Mouse (Mus musculus) heart, adult 2 months (tissue): ENCODE results near the gene Sec61a2.

Source experiments
- CTCF ChIP-seq: fragments of 200-600 bp; IDR thresholded peaks from 2 replicates; pipeline ENCODE4 v1.8.1; 2022; ENCODE audit warnings: antibody characterized with exemption, mild to moderate bottlenecking, moderate library complexity
- EP300 ChIP-seq: fragments of 200-500 bp; IDR thresholded peaks from 2 replicates; pipeline ENCODE4 v1.6.1; 2011; ENCODE audit warnings: low read depth, low read length, control low read depth; ENCODE audit not compliant: insufficient read depth
- POLR2A ChIP-seq: fragments of 200-500 bp; IDR thresholded peaks from 2 replicates; pipeline ENCODE4 v1.6.1; 2011; ENCODE audit warnings: mild to moderate bottlenecking, low read depth, low read length, control low read depth; ENCODE audit not compliant: insufficient read depth

- no peak for TF ChIP-seq CTCF
- TF ChIP-seq POLR2A: no peak
- TF ChIP-seq EP300: no peak
Measured at GRCm38 (mm10) chr2:5931938-5932337, 36.7 kb upstream of the Sec61a2 start.
